Mouse (Mus musculus): Measurements from ENCODE around the gene Lyzl6. TPM values are rescaled to one million over a fixed set of nuclear protein-coding genes. Genes with fewer than 3 reads are reported as not detected.

Lyzl6 gene
- polyA plus RNA-seq, 1 experiment from 2014 or later, result not detected

- no peaks in the 10 kb centered on the region for H3K9me3 ChIP-seq (replicated peaks)
- H3K36me3 ChIP-seq (ENCODE audit: poor library complexity, severe bottlenecking), result no peaks in the 10 kb centered on the region
- H3K4me3 ChIP-seq, result no peak overlapping the region
- WGBS, result 81% methylated on average over 6 of the region's 6 CpGs
- no peak overlapping the region for H3K27ac ChIP-seq
- H3K27me3 ChIP-seq, result peaks cover 28% of the 10 kb centered on the region
- no peaks in the 10 kb centered on the region for H3K4me1 ChIP-seq
- no peak for ATAC-seq
- H3K9ac ChIP-seq, result no peak overlapping the region
- no peak overlapping the region for H3K4me2 ChIP-seq
Observed at GRCm38 (mm10) chr11:103636261-103636660, 2.4 kb downstream of the Lyzl6 start.

GRCm38 (mm10) chr11:103635481-103635880 lies 3.2 kb downstream of the Lyzl6 start:
- no peak for ATAC-seq
- 83% methylated on average over 3 of the region's 3 CpGs for WGBS
- Histone ChIP-seq H3K27me3 (peaks cover 22% of the 10 kb centered on the region), H3K9ac (no peak overlapping the region), H3K36me3 (ENCODE audit: poor library complexity, severe bottlenecking) (no peaks in the 10 kb centered on the region), H3K4me3 (no peak overlapping the region), H3K9me3 (replicated peaks) (no peaks in the 10 kb centered on the region), H3K4me1 (no peaks in the 10 kb centered on the region), H3K27ac (no peak overlapping the region), H3K4me2 (no peak overlapping the region)

GRCm38 (mm10) chr11:103634806-103635205 lies 3.9 kb downstream of the Lyzl6 start:
- 91% methylated on average over 7 of the region's 7 CpGs for WGBS
- Histone ChIP-seq H3K27me3 (peaks cover 15% of the 10 kb centered on the region), H3K4me3 (no peak overlapping the region), H3K4me2 (no peak overlapping the region), H3K36me3 (ENCODE audit: poor library complexity, severe bottlenecking) (no peaks in the 10 kb centered on the region), H3K4me1 (no peaks in the 10 kb centered on the region), H3K27ac (no peak overlapping the region), H3K9ac (no peak overlapping the region), H3K9me3 (replicated peaks) (no peaks in the 10 kb centered on the region)
- ATAC-seq, result no peak

GRCm38 (mm10) chr11:103627453-103627852 lies 11.2 kb downstream of the Lyzl6 start:
- Histone ChIP-seq H3K4me3 (no peak overlapping the region), H3K27me3 (0 out of 2 replicates have a peak, but pooled peaks cover 2% of the 10 kb centered on the region), H3K9me3 (replicated peaks) (no peaks in the 10 kb centered on the region), H3K9ac (no peak overlapping the region), H3K27ac (no peak overlapping the region), H3K36me3 (ENCODE audit: poor library complexity, severe bottlenecking) (no peaks in the 10 kb centered on the region), H3K4me1 (no peaks in the 10 kb centered on the region), H3K4me2 (no peak overlapping the region)
- WGBS, result 79% methylated on average over 23 of the region's 23 CpGs
- ATAC-seq, result no peak

GRCm38 (mm10) chr11:103621040-103621439 lies 17.6 kb downstream of the Lyzl6 start, which contains the start of gene Gm884:
Gm884 (minus strand) TSS chr11:103621140.
- WGBS, result 83% methylated on average over 9 of the region's 9 CpGs

GRCm38 (mm10) chr11:103610772-103611171 lies 27.9 kb downstream of the Lyzl6 start:
- Histone ChIP-seq H3K4me3 (no peak overlapping the region), H3K27ac (no peak overlapping the region), H3K4me1 (no peaks in the 10 kb centered on the region), H3K27me3 (no peaks in the 10 kb centered on the region), H3K36me3 (ENCODE audit: poor library complexity, severe bottlenecking) (no peaks in the 10 kb centered on the region), H3K9me3 (replicated peaks) (no peaks in the 10 kb centered on the region), H3K4me2 (no peak overlapping the region), H3K9ac (no peak overlapping the region)
- 96% methylated on average over 2 of the region's 2 CpGs for WGBS
- ATAC-seq, result no peak

More at GRCm38 (mm10) chr11:103621040-103621439, 17.6 kb downstream of the Lyzl6 start, which contains the start of gene Gm884:
- no peaks in the 10 kb centered on the region for H3K36me3 ChIP-seq (ENCODE audit: poor library complexity, severe bottlenecking)
- H3K9ac ChIP-seq, result no peak within 1 kb of the TSS
- no peaks in the 10 kb centered on the region for H3K4me1 ChIP-seq
- no peak within 1 kb of the TSS for H3K4me3 ChIP-seq
- no peak within 1 kb of the TSS for H3K27ac ChIP-seq
- ATAC-seq, result no peak
- no peak within 1 kb of the TSS for H3K4me2 ChIP-seq
- no peaks in the 10 kb centered on the region for H3K27me3 ChIP-seq
- H3K9me3 ChIP-seq (replicated peaks), result no peaks in the 10 kb centered on the region

GRCm38 (mm10) chr11:103606611-103607010 lies 32.1 kb downstream of the Lyzl6 start:
- Histone ChIP-seq H3K9me3 (replicated peaks) (no peaks in the 10 kb centered on the region), H3K4me1 (no peaks in the 10 kb centered on the region), H3K9ac (no peak overlapping the region), H3K27ac (no peak overlapping the region), H3K4me2 (no peak overlapping the region), H3K36me3 (ENCODE audit: poor library complexity, severe bottlenecking) (no peaks in the 10 kb centered on the region), H3K27me3 (no peaks in the 10 kb centered on the region), H3K4me3 (no peak overlapping the region)
- WGBS, result 72% methylated on average over 5 of the region's 5 CpGs
- no peak for ATAC-seq

Other genes with a start within 250 kb of the Lyzl6 start
- 7.7 and 8.0 TPM in 2 replicates for gene Plekhm1, start 226.2 kb downstream of the Lyzl6 start, polyA plus RNA-seq (2015; fragmentation: Nextera tagmentation; extraction: Ambion mirVana)
- not detected in 2 replicates for gene Lrrc37a, start 134.3 kb downstream of the Lyzl6 start, polyA plus RNA-seq (2015; fragmentation: Nextera tagmentation; extraction: Ambion mirVana)
- gene Gm884, start 17.8 kb downstream of the Lyzl6 start, polyA plus RNA-seq (2015; fragmentation: Nextera tagmentation; extraction: Ambion mirVana), result not detected in 2 replicates
- gene Rprml, start 10.7 kb upstream of the Lyzl6 start, polyA plus RNA-seq (2015; fragmentation: Nextera tagmentation; extraction: Ambion mirVana), result 1.6 and 2.7 TPM in 2 replicates
- 90.9 and 99.5 TPM in 2 replicates for gene Gosr2, start 59.0 kb upstream of the Lyzl6 start, polyA plus RNA-seq (2015; fragmentation: Nextera tagmentation; extraction: Ambion mirVana)
- gene Wnt9b, start 110.9 kb upstream of the Lyzl6 start, polyA plus RNA-seq (2015; fragmentation: Nextera tagmentation; extraction: Ambion mirVana), result 0.10 and 0.14 TPM in 2 replicates
- 6.5 TPM in 2 replicates for gene Wnt3, start 135.3 kb upstream of the Lyzl6 start, polyA plus RNA-seq (2015; fragmentation: Nextera tagmentation; extraction: Ambion mirVana)

Measured in forebrain, embryonic 13.5 days (tissue).